Mouse (Mus musculus): ENCODE results near the gene Scube3. TPM values are rescaled to one million over a fixed set of nuclear protein-coding genes. Genes with fewer than 3 reads are reported as not detected.

The Scube3 gene
- polyA plus RNA-seq (2014; fragmentation: Illumina TruSeq; extraction: RNeasy Lipid Tissue Mini Kit (QIAGEN cat#74804)), result 0.80 TPM

GRCm38 (mm10) chr17:28141771-28142699 is at the start of gene Scube3:
Scube3 (plus strand) TSS chr17:28142141.

GRCm38 (mm10) chr17:28176775-28177539 is 35.0 kb downstream of the Scube3 start, which contains the start of gene Zfp523:
Zfp523 (plus strand) TSS chr17:28177129.

GRCm38 (mm10) chr17:28207591-28208313 is 65.8 kb downstream of the Scube3 start, which contains the start of gene Def6:
Def6 (plus strand) TSS chr17:28207778.

Other genes starting within 250 kb of the Scube3 start
- 2.3 TPM for gene Anks1, start 232.8 kb upstream of the Scube3 start, polyA plus RNA-seq (2014; fragmentation: Illumina TruSeq; extraction: RNeasy Lipid Tissue Mini Kit (QIAGEN cat#74804))
- gene Taf11, start 232.3 kb upstream of the Scube3 start, polyA plus RNA-seq (2014; fragmentation: Illumina TruSeq; extraction: RNeasy Lipid Tissue Mini Kit (QIAGEN cat#74804)), result 35.2 TPM
- gene Tcp11, start 61.5 kb upstream of the Scube3 start, polyA plus RNA-seq (2014; fragmentation: Illumina TruSeq; extraction: RNeasy Lipid Tissue Mini Kit (QIAGEN cat#74804)), result not detected
- 0.54 TPM for gene Zfp523, start 35.0 kb downstream of the Scube3 start, polyA plus RNA-seq (2014; fragmentation: Illumina TruSeq; extraction: RNeasy Lipid Tissue Mini Kit (QIAGEN cat#74804))
- not detected for gene Def6, start 65.6 kb downstream of the Scube3 start, polyA plus RNA-seq (2014; fragmentation: Illumina TruSeq; extraction: RNeasy Lipid Tissue Mini Kit (QIAGEN cat#74804))
- gene Ppard, start 90.6 kb downstream of the Scube3 start, polyA plus RNA-seq (2014; fragmentation: Illumina TruSeq; extraction: RNeasy Lipid Tissue Mini Kit (QIAGEN cat#74804)), result 0.17 TPM
- not detected for gene Fance, start 171.4 kb downstream of the Scube3 start, polyA plus RNA-seq (2014; fragmentation: Illumina TruSeq; extraction: RNeasy Lipid Tissue Mini Kit (QIAGEN cat#74804))
- gene Rpl10a, start 186.3 kb downstream of the Scube3 start, polyA plus RNA-seq (2014; fragmentation: Illumina TruSeq; extraction: RNeasy Lipid Tissue Mini Kit (QIAGEN cat#74804)), result 174 TPM
- gene Tead3, start 208.7 kb downstream of the Scube3 start, polyA plus RNA-seq (2014; fragmentation: Illumina TruSeq; extraction: RNeasy Lipid Tissue Mini Kit (QIAGEN cat#74804)), result 0.57 TPM
- gene Tulp1, start 223.1 kb downstream of the Scube3 start, polyA plus RNA-seq (2014; fragmentation: Illumina TruSeq; extraction: RNeasy Lipid Tissue Mini Kit (QIAGEN cat#74804)), result not detected

Measured in ovary, adult 10 weeks (tissue).